Mouse (Mus musculus) T-helper 1 cell (primary cell): ENCODE data around the gene Exph5.

ENCODE experiments used
- in situ Hi-C: fragments of 300-600 bp; cut with MboI, MseI; formaldehyde crosslinking; loops from one replicate; pipeline ENCODE4 v1.15.1; 2025; ENCODE audit warnings: high pct_unique_total_duplicates

The Exph5 gene

DNA sequence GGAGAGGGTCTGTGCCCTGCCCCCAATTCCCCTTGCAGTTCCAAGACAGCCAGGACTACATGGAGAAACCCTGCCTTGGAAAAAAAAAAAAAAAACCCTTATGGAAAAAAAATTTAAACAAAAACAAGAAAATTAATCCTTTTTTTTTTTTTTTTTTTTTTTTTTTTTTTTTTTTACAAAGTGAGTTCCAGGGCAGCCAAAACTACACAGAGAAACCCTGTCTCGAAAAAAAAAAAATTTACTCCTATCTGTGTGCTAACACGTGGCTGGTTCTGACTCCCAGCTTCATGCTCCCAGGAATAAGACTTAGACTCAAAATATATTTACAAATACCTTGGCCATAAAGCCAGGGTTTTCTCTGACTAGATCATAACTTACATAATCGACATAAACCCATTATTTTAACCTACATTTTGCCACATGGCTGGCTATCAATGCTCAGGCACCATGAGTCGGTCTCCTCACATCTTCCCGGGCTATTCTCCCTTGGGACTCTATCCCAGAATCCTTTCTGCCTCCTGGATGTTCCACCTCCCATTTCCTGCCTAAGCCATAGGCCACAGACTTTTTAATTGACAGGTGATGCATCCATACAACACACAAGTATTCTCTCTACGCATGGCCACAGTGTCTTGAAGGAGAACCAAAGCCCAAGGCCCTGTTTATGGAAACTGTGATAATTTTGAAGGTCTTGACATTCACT lies 102.7 kb downstream of the Exph5 start:
- in situ Hi-C loops, result no loop called here

DNA sequence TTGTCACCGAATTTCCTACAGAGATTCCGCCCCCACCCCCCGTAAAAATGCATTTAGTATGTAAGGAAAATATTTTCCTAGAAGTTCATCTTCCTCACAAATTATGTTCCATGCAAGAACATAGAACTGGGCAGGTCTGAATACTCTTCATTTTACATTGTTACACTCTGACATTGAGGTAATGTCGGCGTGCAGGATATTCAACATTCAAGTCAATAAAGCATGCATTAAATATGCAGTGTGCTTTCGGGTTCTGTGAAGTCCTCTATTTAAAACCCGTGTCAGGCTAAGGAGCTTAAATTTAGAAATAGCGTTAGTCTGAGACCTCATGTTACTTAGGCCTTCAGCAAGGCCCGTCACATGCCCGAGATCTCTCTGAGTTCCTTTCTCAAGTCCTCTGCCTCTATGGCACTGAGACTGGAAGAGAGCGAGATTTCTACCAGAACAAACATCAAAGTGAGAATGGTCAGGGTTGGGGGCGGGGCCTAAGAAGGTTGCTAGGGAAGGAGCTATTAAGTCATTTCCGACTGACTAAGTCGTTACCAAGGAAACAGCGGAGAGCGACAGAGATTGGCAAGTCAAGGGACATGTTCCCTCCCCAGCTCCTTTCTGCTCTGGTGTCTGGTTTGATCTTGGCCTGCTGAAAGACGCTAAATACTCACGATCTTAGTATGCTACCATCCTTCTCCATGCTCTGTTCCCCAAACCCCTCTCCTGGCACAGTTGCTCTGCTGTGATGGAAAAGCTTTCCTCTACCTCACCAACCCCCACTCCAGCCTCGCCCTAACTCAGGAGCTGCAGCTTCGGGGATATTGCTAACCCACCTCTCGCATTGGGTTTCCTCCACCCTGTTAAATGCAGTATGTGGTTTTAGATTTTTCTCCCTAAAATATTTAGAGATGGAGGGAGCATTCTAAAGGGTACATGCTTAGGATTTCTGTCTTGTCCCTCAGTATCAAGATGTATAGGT lies 103.6 kb downstream of the Exph5 start:
- in situ Hi-C loops, result no loop called here

DNA sequence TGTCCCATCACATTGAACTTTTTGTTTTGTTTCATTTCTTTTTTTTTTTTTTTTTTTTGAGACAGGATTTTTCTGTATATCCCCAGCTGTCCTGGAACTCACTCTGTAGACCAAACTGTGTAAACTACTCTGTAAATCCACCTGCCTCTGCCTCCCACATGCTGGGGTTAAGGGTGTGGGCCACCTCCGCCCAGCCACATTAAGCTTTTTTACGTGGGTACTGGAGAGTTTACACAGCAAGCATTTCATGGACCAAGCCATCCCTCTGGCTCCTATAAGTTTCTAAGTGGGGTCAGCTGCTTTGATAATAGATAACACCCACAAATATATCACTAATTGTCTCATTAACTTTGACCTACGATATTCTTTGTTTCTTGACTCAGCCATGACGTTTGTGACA lies 107.1 kb downstream of the Exph5 start:
- in situ Hi-C loops, result no loop called here

DNA sequence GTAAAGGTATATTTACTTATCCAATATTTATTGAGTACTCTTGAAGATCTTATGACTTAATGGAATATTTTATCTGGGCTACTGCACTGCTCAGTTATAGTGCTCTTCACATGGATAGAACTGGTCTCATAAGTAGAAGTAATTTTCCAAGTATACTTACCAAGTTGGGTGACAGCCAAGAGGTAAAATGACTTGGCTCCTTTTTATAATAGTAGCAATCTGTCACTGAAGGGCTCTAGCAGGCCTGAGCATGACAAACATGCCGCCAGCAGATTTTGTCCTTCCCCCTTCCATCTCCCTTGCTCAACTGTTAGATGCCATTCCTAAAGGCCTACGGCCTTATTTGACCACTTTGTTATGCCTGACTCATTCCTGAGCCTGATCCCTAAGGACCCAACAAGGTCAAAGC lies 107.5 kb downstream of the Exph5 start:
- in situ Hi-C loops, result no loop called here

DNA sequence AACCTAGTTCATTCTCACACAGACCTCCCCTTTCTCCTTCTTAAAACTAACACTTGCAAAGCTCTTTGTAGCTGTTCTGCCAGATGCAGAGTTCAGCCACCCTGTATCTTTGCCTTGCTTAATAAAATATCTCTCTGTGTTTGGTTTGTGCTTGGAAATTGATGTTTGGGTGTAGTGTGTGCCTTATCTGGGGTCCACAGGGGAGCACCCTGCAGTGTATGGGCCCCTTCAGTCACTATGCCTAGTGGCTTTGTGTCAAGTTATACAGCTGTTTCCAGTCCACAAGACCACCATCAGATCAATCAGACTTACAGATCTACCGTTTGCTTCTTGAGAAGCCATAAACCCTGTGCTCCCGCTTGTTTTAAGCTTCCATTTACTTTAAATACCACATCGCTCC lies 108.0 kb downstream of the Exph5 start:
- in situ Hi-C loops, result no loop called here

DNA sequence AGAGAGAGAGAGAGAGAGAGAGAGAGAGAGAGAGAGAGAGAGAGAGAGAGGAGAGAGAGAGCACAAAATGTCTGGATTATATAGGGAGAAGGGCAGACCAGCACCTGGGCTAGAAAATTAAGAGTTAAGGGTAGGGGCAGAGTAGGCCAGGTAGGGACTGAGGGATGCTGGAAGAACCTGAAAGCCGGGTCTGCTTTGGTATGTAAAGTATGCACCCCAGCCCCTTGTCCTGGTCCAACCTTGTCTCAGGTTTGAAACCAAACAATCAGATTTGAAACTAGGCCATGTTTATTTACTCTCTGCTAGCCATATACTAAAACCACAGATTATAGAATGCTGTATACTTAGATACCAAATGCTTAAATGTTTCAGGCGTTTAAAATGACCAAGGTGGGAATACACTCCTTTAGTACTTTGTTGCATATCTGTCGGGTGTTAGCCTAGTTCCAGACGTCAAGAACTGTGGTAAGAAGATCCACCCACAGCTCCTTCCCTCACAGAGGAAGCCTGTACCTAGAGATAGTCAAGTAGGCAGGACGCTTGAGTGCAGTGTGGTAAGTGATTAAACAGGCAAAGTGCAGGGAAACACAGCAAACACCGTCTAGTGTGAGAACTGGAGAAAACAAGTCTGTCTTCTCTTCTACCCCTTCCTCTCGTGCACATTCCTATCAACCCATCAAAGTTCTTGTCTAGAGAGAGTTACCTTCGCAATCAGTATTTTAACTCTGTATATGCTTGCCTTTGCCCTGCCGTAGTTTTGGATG lies 120.8 kb downstream of the Exph5 start:
- in situ Hi-C loops, result no loop called here

DNA sequence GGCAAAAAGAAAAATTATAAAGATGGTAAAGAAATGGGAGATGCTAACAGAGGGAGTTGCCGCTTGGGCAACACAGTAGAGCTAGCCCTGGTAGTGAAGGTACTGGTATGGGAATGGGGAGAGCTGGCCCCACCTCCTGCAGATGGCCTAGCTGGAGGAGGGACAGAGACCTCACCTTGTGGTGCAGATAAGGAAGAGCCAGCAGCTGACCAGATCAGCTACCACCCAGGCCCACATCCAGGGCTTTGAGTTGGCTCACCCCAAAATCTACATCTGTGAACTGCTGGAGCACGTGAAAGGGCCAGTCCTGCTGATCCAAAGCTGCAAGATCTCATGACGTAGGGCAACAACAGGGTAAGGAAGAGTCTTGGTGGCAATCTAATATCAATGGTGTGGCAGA lies 125.3 kb downstream of the Exph5 start:
- in situ Hi-C loops, result no loop called here
